In the genomic region with DNA sequence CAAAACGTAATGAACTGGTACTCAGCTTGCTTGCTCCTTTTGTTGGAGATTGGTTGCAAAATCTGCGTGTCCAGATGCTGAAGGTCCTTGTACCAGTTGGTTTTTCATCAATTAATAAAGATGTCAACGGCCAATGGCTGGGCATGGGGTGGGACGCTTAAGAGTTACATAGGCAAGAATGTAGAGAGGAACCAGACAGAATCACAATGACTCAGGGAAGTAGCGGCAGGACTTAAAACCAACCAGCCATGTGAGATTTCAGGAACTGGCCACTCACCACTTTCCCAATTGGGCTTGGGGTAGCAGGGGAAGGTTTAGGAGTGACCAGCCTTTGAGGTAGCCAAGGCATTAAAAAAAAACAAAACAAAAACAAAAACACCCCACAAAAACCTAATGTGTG, we compare ENCODE assay signal across 38 mouse cellular contexts. TPM values are rescaled to one million over a fixed set of nuclear protein-coding genes. Genes with fewer than 3 reads are reported as not detected.
"Had no signal": no experiment of that assay in that cellular context is flagged by ENCODE, and none has a peak within 500 bp of the region (broad histone marks: within the 10 kb centered on the region; RNA-seq: fewer than 3 reads in every experiment).

No protein-coding gene starts in this region.

- H3K4me2 ChIP-seq: heart, embryonic 12.5 days; hindbrain, embryonic 12.5 days; hindbrain, embryonic 14.5 days; limb, embryonic 13.5 days; limb, embryonic 15.5 days had no signal

- H3K36me3 ChIP-seq: heart, embryonic 10.5 days; heart, embryonic 12.5 days; hindbrain, embryonic 10.5 days; hindbrain, embryonic 12.5 days; limb, embryonic 13.5 days; limb, embryonic 15.5 days had no signal

- H3K27ac ChIP-seq: heart, embryonic 10.5 days; hindbrain, embryonic 10.5 days; hindbrain, embryonic 12.5 days; hindbrain, embryonic 14.5 days; layer of hippocampus, adult 2 months; limb, embryonic 13.5 days; limb, embryonic 15.5 days had no signal

- H3K9me3 ChIP-seq: heart, embryonic 10.5 days; heart, embryonic 12.5 days; hindbrain, embryonic 10.5 days; hindbrain, embryonic 12.5 days; limb, embryonic 13.5 days; limb, embryonic 15.5 days had no signal

- ATAC-seq: forebrain, postnatal 0 days; hindbrain, embryonic 16.5 days; inflammation-experienced regulatory T-cells, adult 6 months; intestine, postnatal 0 days had no signal

- H3K27me3 ChIP-seq: heart, embryonic 12.5 days; hindbrain, embryonic 12.5 days; limb, embryonic 13.5 days; limb, embryonic 15.5 days had no signal

- H3K4me3 ChIP-seq: heart, embryonic 10.5 days; heart, embryonic 12.5 days; hindbrain, embryonic 10.5 days; hindbrain, embryonic 12.5 days; layer of hippocampus, adult 2 months; limb, embryonic 13.5 days; limb, embryonic 15.5 days had no signal

- DNase-seq: forebrain, postnatal 0 days; gastrocnemius, postnatal 14 days; gastrocnemius, postnatal 36 days; heart, adult 18-20 months; heart, postnatal 10 days; heart, postnatal 4 days; kidney, adult 18-20 months; kidney, adult 8-10 months; kidney, postnatal 10 days; kidney, postnatal 25 days; kidney, postnatal 4 days; left cerebral cortex, postnatal 4 days had no signal

- H3K9ac ChIP-seq: forebrain, postnatal 0 days; heart, embryonic 12.5 days; hindbrain, embryonic 12.5 days; hindbrain, embryonic 14.5 days; limb, embryonic 13.5 days; limb, embryonic 15.5 days had no signal

- H3K4me1 ChIP-seq: heart, embryonic 10.5 days; heart, embryonic 12.5 days; hindbrain, embryonic 10.5 days; hindbrain, embryonic 12.5 days; limb, embryonic 13.5 days; limb, embryonic 15.5 days had no signal

RNA-seq across cellular contexts. Expression of a gene that starts 18.0 kb away (rescaled TPM):
- total RNA-seq: forebrain, postnatal 0 days; gastrocnemius, adult 18-20 months; gastrocnemius, adult 8-10 months; gastrocnemius, postnatal 14 days; gastrocnemius, postnatal 36 days; heart, adult 18-20 months; heart, adult 8-10 months; heart, postnatal 10 days; heart, postnatal 25 days; heart, postnatal 4 days; layer of hippocampus, adult 2 months; layer of hippocampus, postnatal 10 days; layer of hippocampus, postnatal 25 days; left cerebral cortex, adult 8-10 months; left cerebral cortex, postnatal 10 days; left cerebral cortex, postnatal 25 days; left cerebral cortex, postnatal 4 days; liver, adult 2 months had no signal
- polyA plus RNA-seq: forebrain, postnatal 0 days; gonadal fat pad, adult 2 months; heart, embryonic 10.5 days; heart, embryonic 12.5 days; heart, embryonic 14.5 days; heart, embryonic 16.5 days; hindbrain, embryonic 10.5 days; hindbrain, embryonic 12.5 days; hindbrain, embryonic 14.5 days; hindbrain, embryonic 16.5 days; inflammation-experienced regulatory T-cells, adult 6 months; intestine, postnatal 0 days; kidney, embryonic 14.5 days; kidney, embryonic 16.5 days; limb, embryonic 13.5 days; limb, embryonic 15.5 days; liver, adult 2 months had no signal
